Mouse (Mus musculus): ENCODE measurements around the gene Myocos.
"Not testable (repeated sequence)": the region's sequence is repeated elsewhere in the genome, so short reads cannot be mapped to it uniquely, and the experiment has no call there.

Myocos gene

DNA sequence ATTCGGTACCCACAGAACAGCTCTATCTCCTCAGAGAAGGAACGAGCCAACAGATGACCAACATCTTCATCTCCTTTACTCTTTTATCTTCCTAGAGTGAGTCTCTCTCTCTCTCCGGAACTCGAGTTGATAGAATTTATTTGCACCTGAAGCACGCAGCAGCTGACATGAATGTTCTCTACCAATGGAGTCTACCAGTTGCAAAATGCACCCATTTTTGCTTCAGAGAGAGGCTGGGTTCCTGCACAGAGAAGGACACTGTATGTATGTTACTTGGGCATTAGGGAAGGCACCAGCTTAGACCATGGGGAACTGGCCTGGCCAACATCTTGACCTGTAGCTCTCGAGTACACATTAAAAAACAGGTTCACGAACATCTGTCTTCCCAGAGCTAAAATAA lies at the start of gene Myocos:
Myocos (minus strand) TSS at position 101 of the 400 bp plus-strand sequence.
- DNase-seq (ENCODE audit: low read depth, low spot score) = no peak

GRCm38 (mm10) chr1:162700389-162701066 lies 42.5 kb upstream of the Myocos start:
- DNase-seq (ENCODE audit: low read depth, low spot score) = no peak

GRCm38 (mm10) chr1:162697866-162698265 lies 39.8 kb upstream of the Myocos start:
- no peak for DNase-seq (ENCODE audit: low read depth, low spot score)

DNA sequence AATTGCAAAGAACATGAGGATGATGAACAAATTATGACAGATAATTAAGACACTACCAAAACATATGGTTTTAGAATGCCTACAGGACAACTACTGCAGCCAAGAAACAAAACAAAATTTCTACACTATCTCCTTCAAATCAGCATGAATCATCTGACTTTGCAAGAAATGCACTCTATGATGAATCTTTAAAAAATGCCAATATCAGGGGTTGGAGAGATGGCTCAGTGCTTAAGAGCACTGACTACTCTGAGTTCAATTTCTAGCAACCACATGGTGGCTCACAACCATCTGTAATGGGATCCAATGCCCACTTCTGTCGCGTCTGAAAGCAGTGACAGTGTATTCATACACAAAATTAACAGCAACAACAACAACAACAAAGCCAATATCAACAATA lies 35.7 kb upstream of the Myocos start:
- no peak for DNase-seq (ENCODE audit: low read depth, low spot score)

DNA sequence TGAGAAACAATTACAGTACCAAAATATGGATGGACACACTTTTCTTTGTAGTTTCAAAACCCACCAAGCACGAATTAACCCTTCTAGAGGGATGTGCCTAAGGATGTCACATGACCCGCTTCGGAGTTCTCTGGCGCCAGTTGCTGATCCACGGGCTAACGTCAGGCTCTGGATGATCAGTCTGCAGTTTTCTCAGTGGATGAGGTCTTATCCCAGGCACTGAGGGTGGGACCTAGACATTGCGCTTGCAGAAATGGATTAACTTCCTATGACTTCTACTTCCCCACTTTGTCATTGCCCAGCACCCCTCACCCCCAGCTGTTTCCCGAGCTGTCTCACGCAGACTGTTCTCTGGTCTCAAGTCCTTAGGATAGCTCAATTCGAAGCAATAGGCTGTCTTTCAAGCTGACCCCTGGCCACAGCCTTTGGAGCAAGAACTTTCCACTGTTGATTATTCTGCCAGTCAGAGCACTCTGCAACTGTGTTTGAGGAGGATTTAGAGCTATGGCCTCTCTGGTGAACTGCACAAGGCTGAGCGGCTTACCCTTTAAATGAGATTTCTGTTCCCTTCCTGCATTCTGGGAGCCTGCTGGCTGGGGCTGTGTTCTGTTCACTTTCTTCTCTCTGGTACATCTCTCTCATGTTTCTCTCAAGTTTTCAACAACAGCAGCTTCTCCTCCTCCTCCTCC lies 7.6 kb upstream of the Myocos start:
- DNase-seq (ENCODE audit: low read depth, low spot score) = no peak

GRCm38 (mm10) chr1:162664826-162665475 lies 6.9 kb upstream of the Myocos start:
- DNase-seq (ENCODE audit: low read depth, low spot score) = peak; percentile 69

DNA sequence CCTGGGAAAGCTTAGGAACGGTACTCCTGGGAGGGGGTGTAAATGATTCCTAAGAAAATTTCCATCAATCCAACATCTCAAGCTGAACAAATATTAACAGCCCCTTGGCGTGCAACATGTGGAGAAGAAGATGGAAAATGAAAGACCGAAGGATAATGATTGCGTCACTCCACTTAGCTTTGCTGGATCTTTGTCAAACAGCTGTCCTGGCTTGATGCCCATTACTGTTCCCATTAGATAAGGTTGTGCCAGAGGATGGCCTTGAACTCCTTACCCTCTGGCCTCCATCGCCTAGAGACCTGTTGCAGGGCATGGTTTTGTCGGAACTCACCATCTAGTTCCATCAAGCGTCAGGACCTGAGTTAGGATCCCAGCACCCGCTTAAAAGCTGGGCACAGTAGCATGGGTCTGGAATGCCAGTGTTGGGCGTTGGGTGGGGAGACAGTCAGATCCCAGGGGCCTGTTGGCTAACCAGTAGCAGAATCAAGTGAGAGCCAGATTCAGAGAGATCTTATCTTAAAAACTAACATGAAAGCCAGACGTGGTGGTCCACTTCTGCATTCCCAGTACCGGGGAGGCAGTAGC lies 2.3 kb upstream of the Myocos start:
- no peak for DNase-seq (ENCODE audit: low read depth, low spot score)

DNA sequence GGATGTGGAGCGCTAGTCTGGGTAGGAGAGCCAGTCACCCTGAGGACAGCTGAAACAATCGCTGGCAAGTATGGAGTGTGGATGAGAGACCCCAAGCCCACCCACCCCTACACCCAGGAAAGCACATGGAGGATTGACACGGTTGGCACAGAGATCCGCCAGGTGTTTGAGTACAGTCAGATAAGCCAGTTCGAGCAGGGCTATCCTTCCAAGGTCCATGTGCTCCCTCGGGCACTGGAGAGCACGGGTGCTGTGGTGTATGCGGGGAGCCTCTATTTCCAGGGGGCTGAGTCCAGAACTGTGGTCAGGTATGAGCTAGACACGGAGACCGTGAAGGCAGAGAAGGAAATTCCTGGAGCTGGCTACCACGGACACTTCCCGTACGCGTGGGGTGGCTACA lies 9.6 kb downstream of the Myocos start:
- no peak for DNase-seq (ENCODE audit: low read depth, low spot score)

- peak; percentile 11 for DNase-seq (ENCODE audit: low read depth, low spot score)
Observed at GRCm38 (mm10) chr1:162646083-162646686, 11.8 kb downstream of the Myocos start.

DNA sequence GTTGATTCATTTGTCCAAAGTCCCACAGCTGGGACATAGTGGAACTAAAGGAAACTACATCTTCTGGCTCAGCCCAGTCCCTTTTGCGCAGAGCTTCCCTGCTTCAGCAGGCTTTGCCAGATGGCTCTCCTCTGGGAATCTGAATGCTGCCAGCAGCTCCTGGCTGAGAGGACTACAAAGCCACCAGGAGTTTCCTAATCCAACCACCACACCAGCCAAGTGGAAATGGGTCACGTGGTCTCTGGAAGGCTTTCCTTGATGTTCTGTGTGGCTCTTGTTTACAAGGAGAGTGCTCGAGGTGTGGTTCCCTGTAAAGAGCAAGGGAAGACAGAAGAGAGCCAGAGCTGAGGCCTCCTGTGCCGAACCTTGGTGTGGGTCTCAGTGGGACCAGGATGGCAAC lies 14.3 kb downstream of the Myocos start:
- no peak for DNase-seq (ENCODE audit: low read depth, low spot score)

DNA sequence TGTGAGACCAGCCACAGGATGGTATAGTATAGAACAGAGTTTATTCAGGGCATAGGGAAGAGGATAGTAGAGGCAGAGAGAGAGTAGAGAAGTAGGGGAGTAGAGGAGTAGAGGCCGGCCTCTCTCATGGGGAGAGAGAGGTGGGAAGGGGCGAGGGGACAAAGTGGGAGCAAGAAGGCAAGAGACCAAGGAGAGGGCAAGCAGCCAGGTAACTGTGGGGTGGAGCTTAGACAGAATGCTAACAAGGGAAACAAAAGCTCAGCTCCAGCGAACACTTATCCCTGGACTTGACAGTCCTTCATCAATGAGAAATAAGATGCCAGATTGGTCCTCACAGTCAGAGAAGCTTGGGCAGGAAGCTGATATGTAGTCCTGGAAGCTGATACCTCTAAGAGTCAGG lies 15.4 kb downstream of the Myocos start:
- DNase-seq (ENCODE audit: low read depth, low spot score) = no peak

- no peak for DNase-seq (ENCODE audit: low read depth, low spot score)
Observed at GRCm38 (mm10) chr1:162639861-162640260, 18.2 kb downstream of the Myocos start.

- no peak for DNase-seq (ENCODE audit: low read depth, low spot score)
Observed at GRCm38 (mm10) chr1:162639051-162639750, 18.8 kb downstream of the Myocos start, which contains the start of gene Myoc. TSS of gene Myoc (plus strand) at chr1:162639155.

DNA sequence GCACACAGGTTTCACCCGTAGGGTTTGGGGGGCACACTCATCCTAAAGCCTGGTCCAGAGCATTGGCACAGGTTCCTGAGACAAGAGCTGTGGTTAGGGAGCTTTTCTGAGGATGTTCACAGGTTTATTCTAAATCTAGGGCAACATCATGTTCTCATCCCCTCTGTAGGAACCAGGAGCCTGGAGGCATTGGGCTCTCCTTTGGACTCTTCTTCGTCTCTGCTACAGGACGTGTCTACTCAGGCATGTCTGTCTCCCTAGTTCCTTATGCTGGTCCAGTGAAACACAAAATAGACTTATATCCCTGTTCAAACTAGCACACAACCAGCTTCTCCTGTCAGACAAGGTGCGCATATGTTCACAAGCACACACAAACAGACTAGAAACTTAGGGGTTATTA lies 19.5 kb downstream of the Myocos start:
- DNase-seq (ENCODE audit: low read depth, low spot score) = no peak

DNA sequence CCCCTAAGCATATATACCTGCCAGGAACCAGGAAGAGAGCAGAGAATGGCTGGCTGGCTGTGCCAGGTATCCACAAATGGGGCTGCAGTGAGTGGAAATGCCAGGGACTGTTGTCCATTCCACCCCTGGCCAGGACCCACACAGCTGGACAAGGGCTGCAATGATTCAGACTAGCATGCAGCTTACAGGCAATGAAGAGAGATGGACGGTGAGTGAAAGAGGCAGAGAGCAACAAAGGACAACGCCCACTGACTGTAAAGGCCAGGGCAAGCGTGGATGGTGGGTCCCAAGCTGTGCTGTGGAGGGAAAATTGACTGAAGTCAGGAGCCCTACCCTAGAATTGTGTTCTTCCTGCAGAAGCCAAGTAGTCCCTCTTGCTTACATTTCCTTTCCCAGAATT lies 21.5 kb downstream of the Myocos start:
- DNase-seq (ENCODE audit: low read depth, low spot score) = no peak

DNA sequence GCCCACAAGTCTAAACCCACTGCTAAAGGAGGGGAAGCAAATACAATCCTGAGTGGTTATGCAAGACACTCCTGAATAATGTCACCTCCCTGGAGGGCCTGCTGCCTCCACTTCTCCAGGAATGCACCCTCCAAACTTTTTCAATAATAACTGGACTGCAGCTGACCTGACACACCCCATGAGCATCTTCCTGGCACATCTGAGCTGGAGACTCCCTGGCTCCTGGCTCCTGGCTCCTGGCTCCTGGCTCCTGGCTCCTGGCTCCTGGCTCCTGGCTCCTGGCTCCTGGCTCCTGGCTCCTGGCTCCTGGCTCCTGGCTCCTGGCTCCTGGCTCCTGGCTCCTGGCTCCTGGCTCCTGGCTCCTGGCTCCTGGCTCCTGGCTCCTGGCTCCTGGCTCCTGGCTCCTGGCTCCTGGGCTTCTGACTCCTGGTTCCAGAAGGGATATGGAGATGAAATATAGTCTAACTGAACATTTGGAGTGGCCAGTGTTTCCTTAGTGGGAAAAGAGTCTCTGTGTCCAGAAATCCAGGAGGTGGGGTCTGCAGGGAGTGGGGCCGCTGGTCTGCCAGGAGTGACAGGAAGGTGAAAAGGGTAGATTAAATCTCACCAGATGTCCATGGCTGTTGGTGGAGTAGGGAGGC lies 22.6 kb downstream of the Myocos start:
- DNase-seq (ENCODE audit: low read depth, low spot score) = not testable (repeated sequence)

DNA sequence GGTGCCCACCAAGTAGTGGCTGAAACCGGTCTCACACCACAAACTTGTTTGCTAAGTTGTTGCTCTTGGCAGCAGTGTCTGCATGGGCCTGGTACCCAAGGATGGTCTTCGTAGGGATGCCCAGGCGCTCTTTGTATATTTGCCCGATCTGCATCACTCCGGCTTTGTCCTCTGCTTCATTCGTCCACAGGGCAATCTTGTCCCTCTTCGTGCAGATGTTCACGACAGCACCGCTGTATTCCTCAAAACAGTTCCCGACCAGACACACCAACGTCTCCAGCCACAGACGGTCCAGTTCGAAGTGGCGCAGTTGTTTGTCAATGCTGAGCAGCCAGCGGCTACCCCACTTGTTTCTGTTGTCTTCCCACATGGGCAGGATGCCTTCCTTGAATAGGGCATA lies 29.7 kb downstream of the Myocos start:
- not testable (repeated sequence) for DNase-seq (ENCODE audit: low read depth, low spot score)

DNA sequence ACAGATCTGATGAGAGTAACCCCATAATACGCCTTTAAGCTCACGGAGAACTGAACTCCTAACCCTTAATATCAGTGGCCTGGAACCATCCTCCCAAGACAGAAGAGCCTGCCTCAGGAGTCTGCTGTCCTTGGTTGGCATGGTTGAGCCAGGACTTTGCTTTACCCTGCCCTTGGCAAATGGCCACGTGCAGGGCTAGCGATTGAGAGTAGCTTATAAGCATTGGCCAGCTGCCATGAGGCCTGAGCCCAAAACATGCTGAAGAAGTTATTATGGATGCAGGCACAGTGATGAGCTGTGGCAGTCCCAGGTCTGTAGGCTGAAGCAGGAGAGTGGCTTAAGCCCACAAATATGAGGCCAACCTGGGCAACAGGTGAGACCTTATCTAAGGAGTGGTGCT lies 30.2 kb downstream of the Myocos start:
- not testable (repeated sequence) for DNase-seq (ENCODE audit: low read depth, low spot score)

DNA sequence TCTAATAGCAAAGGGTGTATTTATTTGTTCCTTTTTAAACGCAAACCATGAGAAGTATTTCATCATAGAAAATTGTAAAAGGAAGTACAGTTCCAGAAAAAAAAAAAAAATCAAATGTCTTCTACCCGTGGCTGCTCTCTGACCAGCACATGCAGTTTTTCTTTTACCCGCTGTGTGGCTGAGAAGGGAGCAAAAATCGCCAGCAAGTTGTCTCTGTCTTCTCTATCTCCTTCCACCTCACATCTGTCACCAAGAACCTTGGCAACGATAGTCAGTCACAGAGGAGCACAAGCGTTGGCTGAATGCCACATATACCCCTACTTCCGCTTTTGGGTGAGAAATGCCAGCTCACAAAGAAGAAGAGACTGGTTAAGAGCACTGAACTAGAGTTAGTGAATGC lies 32.8 kb downstream of the Myocos start:
- peak; percentile 46 for DNase-seq (ENCODE audit: low read depth, low spot score)

DNA sequence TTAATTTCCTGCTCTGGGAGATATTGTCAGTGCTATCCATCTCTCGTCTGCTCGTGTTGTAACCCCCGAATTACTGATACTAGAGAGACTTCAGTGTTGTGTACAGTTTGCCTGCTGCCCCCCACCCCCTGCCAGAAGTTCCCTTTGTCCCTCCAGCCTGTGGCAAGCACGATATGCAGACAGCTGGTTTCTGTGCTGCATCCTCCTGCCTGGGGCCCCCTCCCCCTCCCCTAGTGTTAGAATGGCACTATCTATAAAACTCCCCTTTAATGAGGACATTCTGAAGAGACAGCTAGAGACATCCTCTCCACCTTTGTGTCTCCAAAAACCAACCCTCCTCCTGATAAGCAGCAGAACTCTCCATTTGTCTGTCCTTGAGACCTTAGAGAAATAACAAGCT lies 34.1 kb downstream of the Myocos start:
- DNase-seq (ENCODE audit: low read depth, low spot score) = no peak

DNA sequence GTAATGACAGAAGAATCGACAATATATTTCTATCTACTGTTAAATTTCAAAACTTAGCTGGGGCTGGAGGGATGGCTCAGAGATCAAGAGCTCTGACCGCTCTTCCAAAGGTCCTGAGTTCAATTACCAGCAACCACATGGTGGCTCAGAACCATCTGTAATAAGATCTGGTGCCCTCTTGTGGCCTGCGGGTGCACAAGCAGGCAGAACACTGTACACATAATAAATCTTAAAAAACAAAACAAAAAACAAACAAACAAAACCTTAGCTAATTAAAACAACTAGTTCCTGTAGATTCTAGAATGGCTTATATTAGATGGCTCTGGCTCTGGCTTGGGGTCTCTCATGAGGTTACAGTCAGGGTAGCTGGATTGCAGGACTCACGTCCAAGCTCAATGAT lies 37.5 kb downstream of the Myocos start:
- peak; percentile 34 for DNase-seq (ENCODE audit: low read depth, low spot score)
